Mouse (Mus musculus) myocyte (in vitro differentiated cells): ENCODE measurements around the gene Zc2hc1b.

ENCODE experiments used
- CEBPB ChIP-seq: IDR thresholded peaks from 2 replicates; pipeline ENCODE4 v1.6.1; 2011; ENCODE audit warnings: mild to moderate bottlenecking, moderate library complexity; ENCODE audit not compliant: poor library complexity, insufficient read depth, severe bottlenecking
- MYOG ChIP-seq, 3 experiments: IDR thresholded peaks; one replicate each; pipeline ENCODE4 v1.6.1; 2011; ENCODE audit warnings: control low read depth in 2 of 3, low read depth in 2 of 3, mild to moderate bottlenecking in 2 of 3; ENCODE audit not compliant: insufficient read length in 2 of 3, control insufficient read depth in 1 of 3, insufficient read depth in 1 of 3
- POLR2A ChIP-seq: IDR thresholded peaks from one replicate; pipeline ENCODE4 v1.6.1; 2011; ENCODE audit warnings: low read depth, mild to moderate bottlenecking, control low read depth, moderate library complexity; ENCODE audit not compliant: insufficient read length
- REST ChIP-seq: IDR thresholded peaks from one replicate; pipeline ENCODE4 v1.6.1; 2011; ENCODE audit warnings: mild to moderate bottlenecking, control low read depth, moderate library complexity; ENCODE audit not compliant: insufficient read depth, insufficient read length
- TCF12 ChIP-seq: IDR thresholded peaks from one replicate; pipeline ENCODE4 v1.6.1; 2011; ENCODE audit warnings: mild to moderate bottlenecking, control low read depth; ENCODE audit not compliant: poor library complexity, insufficient read depth, severe bottlenecking
- USF1 ChIP-seq: IDR thresholded peaks from one replicate; pipeline ENCODE4 v1.6.1; 2011; ENCODE audit warnings: low read depth, mild to moderate bottlenecking, control low read depth, moderate library complexity

- TF ChIP-seq USF1 (no peak), POLR2A (no peak), CEBPB (no peak), TCF12 (no peak), MYOG (IDR thresholded peaks at IDR 0.05; ENCODE audit: control insufficient read depth in 1 of 3, insufficient read depth in 1 of 3, insufficient read length in 2 of 3, low read depth in 2 of 3) (no peak), REST (no peak)
Observed at GRCm38 (mm10) chr10:13118024-13118769, 59.6 kb downstream of the Zc2hc1b start.
